Mouse (Mus musculus): ENCODE measurements around the gene Plekhm3.
A peak's percentile ranks its signal among the peaks of the same experiment; 100 is the strongest.

Gene Plekhm3

DNA sequence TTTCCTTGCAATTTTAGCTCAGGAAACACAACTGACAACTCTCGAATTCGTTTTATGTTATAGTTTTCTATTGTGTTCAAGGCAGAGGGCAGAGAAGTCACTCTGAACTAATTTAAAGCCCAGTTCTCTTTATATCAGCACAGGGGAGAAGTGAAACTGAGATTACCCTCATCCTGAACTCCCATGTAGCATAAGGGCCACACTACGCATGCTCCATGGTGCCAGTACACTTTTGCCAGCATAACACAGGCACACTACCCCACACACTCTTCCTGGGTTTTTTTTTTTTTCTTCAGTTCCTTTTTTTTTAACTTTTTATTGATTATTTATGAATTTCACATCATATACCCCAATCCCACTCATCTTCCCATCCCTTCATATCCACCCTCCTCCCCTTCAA, 28.1 kb downstream of the Plekhm3 start:
- DNase-seq (ENCODE audit: low spot score in 2 of 2), result no peak

DNA sequence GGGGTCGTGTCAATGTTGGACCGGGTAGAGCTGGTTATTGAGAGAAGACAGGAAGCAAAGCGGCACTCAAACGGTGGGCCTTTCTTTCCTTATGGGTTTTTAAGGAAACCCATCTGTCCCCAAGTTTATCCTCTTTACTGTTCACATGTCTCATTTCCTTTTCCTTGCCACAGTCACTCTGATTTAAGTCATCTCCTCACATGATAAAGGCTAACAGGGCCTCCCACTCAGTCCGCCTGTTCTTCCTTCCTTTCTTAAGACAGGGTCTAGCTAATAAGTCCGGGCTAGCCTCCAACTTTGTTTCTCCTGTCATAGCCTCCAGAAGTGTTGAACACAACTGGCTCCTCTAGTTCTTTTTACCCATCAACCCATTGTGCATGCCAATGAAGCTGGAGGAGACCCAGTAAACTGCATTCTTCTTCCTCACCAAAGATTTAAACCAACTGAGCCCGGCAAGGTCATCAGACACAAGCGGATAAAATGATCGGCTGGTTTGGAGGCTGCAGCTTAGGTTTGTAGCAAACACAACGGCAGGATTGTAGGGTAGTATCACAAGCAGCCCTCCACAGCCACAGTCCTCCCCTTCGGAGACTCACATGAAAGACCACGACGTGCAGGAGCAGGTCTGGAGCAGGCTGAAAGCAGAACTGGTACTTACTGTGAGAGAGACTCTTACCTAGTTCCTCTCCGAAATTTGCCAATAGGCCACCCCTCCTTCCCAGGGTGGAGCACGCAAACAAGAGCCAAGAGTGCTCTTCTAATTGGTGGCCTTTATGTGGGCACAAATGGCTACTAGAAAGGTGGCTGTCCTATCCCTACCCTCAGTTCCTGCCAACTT, 29.0 kb downstream of the Plekhm3 start:
- no peak for DNase-seq (ENCODE audit: low spot score in 2 of 2)

DNA sequence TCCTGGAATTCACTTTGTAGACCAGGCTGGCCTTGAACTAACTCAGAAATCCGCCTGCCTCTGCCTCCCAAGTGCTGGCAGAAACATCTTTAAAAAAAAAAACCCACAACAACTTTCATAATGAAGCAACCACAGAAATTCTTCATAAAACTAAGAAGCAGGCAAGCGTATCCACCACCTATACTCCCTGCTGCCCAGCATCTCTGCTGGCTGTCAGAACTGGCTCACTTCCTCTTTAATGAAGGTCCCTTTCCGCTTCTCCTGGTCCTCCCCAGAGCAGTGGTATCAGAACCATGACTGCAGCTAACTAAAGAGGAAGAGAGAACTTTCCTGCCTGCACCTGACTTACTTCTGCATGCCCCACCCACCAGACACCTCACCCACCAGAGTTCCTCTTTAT, 31.0 kb downstream of the Plekhm3 start:
- no peak for DNase-seq (ENCODE audit: low spot score in 2 of 2)

DNA sequence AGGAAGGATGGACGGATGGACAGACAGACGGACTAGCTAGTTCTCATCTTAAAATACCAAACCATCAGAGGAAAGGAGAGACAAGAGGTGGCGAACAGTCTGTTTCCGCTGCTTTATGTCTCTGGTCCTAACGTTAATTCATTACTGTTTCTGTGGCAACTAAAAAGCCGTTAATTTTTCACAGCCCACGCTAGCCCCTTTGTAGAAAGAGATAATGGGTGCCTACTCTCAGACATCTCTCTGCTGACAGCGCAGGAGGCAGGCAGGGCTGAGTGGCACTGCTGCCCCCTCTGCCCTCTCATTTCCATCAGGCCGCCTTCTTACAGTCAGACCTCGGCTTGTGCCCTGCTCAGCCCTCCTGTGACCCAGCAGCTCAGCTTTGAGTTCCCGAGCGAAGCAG, 32.3 kb downstream of the Plekhm3 start:
- DNase-seq (ENCODE audit: low spot score in 2 of 2), result no peak

DNA sequence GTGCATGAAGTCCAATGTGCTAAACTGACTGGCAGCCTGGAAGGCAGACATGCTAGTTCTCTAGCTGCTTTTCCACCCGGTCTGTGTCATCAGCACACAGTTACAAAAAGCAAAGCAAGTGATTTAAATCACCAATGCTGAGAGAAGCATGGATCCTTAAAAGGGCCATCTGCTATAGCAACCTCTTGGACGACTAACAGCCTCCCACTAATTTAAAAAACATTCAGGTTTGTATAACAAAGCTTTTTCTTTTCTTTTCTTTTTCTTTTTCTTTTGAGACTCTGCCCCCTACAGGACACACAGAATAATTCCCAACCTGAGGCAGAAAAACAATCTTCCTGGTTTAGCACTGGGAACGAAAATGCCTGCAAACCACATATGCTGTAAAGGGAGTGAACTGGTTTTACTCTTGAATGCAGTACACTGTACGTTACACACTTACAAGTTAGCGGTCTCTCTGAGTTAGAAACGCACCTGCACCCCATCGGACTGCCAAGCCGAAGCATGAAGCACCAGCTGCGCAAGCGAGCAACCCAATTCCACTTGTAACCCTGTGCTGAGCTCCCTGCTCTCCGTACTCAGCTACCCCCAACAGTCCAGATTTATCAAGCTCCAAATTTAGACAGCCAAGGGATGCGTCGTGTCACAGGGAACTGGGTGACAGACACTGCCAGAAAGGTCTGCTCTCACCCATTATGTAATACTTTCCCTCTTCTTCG, 37.7 kb downstream of the Plekhm3 start:
- peak in 1 of 2 experiments; percentile 39 for DNase-seq (ENCODE audit: low spot score in 2 of 2)

DNA sequence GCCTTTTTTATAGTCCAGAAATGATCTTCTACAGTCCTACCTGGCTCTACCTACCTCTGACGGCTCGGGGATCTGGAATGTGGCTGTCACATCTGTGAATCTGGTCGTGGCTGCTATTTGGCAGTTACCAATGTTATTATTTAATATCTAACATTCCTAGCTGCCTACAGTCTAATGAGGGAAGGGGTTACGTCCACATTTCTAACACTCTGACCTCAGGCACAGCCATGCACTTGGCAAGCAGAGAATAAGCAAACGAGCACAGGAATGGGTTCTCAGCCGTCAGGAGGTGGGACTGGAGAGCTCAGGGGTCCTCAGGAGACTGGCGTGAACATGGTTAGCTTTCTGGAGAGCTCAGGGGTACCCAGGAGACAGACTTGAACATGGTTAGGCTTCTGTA, 38.7 kb downstream of the Plekhm3 start:
- DNase-seq (ENCODE audit: low spot score in 2 of 2), result no peak

DNA sequence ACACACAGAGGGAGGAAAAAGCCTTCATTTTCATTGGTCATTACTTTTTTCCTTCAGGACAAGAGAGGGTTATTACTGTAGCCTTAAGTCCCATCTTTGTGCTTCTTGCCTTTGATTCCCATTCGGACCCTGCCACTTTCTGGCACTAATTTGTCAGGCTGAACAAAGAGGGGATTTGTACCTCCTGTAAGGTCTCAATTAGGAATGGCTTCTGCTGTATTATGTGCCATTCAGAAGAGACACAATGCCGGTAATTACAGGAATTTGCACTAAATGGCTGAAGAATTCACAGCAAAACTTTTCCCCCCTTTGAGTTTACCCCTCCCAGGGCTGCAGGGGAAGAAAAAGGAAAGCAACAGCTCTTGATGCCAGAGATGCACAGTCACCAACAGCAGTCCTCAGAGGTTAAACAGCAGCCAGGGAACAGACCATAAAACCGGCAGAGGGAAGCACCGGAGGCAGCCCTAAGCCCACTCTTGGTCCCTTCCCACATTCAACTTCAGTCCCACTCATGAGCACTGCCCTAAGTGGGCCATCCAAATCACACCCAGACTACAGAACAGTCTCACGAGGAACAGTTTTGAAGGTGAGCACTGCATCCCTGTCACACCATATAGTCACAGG, 39.6 kb downstream of the Plekhm3 start:
- no peak for DNase-seq (ENCODE audit: low spot score in 2 of 2)

DNA sequence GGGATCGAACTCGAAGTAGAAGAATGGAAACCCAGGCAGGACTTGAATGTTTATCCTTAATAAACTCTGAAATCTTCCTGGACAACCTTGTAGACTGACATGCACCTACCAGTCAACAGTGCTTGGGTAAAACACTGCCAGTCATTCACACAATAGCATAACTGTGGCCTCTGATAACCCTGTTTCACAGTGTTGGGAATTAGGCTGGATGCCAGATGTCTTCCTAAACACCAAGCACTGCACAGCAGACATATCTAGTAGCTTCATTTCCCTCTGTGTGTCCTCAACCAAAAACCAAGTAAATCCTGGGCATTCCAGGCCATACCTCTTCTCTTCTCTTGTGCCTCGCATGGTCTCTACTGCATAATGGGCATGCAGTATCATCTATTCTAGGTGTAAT, 42.3 kb downstream of the Plekhm3 start:
- no peak for DNase-seq (ENCODE audit: low spot score in 2 of 2)

DNA sequence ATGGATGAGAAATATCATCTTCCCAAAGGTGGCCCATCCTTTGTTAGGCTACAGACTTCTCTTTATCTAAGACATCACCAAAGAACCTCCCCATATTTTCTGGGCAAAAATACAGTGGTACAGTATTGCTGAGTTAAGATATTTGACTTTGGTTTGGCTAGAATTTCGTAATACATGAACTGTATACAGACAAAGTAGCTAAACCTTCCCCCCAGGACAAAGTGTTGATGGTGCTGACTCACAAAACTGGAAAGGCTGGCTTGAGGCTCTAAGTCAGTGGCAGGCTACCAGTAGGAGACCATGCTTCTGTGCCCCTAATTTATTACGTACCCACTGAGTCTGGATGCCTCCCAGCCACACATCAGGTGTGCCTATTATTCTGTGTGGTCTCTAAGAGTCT, 48.9 kb downstream of the Plekhm3 start:
- no peak for DNase-seq (ENCODE audit: low spot score in 2 of 2)

DNA sequence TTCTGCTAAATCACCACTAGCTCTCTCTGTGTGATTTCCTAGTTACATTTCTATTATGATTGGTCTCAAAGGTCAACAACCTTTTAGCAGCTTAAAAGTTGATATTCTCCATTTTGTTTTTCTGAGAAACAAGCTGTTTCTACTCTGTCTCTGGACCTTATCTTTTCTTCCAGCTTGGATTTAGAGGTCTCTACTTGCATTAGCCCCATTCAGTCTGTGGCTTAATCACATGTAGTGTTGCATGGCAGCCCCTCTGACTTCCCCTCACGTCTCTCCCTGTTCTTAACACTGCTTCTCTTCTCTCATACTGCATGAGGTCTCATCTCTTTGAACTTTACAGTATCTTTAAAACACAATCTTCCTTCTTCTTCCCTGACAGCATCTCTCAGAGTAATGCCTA, 50.4 kb downstream of the Plekhm3 start:
- no peak for DNase-seq (ENCODE audit: low spot score in 2 of 2)

DNA sequence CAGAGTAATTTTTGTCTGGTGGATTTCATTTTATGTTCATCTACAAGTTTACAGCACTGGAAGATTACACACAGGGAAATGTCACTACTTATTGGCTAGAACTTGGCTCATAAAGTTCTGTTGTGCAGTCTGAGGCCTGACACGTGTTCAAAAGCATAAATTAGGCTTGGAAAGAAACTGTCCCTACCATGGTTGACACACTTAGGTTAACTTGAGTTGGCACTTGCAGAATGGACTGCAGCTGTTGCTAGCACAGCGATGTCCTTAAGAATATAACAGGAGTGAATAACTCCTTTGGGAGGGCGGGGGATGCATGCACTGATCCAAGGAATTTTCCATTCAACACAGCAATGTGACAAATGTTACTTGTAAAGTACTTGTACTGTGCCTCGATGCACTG, 53.2 kb downstream of the Plekhm3 start:
- no peak for DNase-seq (ENCODE audit: low spot score in 2 of 2)

DNA sequence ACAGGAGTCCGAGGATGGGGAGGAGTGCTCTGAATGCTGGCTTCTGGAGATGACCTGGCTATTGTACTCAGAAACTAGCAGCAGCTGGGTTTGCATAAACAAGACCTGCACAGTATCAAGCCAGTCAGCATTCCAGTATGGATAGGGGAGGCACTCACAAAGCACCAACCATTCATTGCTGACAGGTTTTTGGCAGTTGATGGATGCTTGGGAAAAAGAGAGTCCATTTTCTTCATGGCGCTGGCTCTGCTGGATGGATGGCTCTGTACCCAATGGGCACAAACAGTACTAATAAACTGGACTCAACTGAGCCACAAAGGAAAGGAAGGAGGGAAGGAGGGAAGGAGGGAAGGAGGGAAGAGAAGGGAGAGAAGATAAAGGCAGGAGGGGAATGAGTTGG, 53.8 kb downstream of the Plekhm3 start:
- DNase-seq (ENCODE audit: low spot score in 2 of 2), result no peak

DNA sequence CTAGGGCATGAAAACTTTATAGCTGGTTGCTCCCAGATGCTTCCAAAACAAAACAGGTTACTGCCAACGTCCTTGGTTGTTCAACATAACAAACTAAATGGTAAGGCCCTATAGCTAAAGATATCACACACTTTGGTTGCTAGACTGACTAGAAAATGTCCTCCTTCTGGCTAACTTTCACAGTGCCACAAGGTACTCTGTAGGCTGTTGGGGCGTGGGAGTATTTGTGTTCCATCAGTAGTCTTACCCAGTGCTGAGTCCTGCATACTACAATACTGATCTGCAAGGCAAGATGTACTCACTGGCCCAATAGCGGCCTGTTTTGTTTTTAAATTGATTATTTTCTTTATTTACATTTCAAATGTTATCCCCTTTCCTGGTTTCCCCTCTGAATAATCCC, 56.9 kb downstream of the Plekhm3 start:
- no peak for DNase-seq (ENCODE audit: low spot score in 2 of 2)

DNA sequence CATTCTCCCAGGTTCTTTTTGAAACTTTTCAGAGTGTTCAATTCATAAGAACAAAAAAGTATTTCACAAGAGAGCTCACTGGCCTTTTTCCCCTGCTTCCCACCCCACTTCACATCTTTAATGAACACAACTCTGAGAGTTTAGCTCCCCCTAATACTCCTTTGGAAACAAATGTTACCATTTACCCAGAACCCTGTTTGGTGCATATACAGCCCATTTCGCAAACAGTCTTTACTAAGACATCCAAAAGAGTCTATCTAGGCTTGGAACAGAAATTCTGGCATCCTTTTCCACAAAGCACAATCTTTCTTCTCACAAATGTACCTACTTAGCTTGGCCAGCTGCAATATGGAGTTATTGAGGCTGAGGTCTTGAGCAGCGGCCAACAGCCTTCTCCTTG, 59.1 kb downstream of the Plekhm3 start:
- no peak for DNase-seq (ENCODE audit: low spot score in 2 of 2)

DNA sequence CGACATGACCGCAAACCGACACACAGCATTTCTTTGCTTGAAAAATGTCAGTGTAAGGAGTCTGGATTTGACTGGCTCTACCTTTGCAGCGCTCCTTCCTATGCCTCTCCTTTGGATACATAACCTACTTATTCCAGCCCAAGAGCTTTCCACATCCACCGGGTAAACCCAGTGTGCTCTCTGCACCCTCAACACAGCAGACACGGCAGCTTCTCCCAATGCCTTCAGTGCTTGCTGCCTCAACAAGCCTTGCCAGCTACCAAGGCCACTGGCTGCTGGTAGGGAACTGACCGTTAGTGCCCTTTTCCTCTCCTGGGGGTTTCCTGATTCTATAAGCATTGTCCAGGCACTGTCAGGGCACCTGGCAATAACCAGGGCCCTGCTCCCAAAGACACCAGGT, 62.8 kb downstream of the Plekhm3 start:
- no peak for DNase-seq (ENCODE audit: low spot score in 2 of 2)

DNA sequence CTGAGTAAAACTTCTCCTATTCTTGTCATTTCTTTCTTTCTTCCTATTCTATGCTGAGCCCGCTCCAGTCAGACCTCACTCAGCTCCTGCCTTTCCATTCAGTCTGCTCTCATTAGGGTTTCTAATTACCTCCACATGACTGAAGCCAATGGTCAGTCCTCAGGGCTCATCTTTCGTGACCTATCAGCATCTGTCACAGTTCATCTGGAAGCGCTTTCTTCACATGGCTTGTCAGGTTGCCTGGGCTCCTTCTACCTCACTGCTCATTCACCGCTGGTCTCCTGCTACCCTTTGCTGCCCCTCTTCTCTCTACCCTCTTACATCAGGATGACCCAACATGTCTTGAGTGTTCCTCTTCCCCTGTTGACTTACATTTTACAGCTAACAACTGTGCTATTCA, 65.3 kb downstream of the Plekhm3 start:
- no peak for DNase-seq (ENCODE audit: low spot score in 2 of 2)

DNA sequence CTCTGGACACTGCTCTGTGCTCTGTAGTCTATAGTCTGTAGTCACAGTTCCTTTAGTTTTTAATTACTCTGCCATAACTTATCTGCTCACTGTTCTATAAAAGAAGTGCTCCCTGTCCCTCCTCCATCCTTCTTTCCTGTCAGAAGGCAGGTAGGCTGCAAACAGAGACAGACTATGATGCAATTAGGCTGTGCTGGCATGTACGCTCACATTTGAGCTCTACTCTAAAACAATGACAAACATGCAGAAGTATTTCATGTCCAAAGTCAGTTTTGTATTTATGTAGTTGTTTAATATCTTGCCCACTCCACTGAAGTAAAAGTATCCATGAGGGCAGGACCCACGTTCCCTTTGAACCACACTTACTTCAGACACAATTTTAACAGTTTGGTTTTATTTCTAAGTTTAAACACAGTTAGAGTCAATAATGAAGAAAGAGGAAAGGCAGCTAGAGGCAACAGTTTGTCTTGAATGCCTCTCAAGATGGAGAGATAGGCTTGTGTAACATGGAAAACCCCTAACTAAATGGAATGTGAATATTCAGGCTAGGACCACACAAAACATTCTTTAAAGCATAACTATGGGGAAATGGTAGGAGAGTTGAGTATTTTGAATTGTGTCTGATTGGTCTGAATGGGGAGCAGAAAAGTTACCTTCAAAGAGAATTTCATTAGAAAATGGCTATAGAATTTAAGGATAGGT, 69.0 kb downstream of the Plekhm3 start:
- DNase-seq (ENCODE audit: low spot score in 2 of 2), result no peak

DNA sequence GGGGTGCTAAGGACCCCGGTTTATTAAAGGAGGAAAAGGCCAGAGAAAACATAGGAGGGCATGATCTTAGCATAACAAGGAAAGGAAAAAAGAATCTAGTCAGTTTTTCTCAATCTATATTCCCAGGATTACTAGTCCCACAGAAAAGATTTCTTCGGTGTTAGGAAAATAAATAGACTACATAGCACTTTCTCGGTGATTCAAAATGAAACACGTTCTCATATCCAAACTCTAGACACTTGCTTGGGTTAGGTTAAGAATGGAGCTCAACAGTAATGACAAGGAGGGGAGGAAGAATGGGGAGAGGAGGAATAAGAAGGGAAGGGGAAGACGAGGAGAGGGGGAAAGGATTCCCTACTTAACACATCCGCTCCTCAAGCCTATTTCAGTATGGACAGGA, 69.9 kb downstream of the Plekhm3 start:
- DNase-seq (ENCODE audit: low spot score in 2 of 2), result no peak

DNA sequence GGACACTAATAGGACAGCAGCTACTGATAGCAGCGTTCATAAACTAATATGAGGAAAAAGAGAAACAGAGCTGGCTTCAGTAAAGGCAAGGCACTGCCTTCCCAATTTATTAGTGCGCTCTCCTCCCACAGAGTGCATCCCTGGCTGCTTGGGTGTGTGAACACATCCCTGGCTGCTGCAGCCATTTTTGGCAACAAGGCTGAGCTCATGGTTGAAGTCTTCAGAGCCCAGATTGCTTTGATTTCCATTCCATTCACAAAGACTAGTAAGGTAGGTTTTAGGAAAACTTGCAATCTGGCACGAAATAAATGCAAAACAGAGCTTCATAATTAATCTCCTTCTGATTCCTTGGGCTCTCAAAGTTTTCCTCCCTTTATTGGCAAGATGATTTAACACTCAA, 71.3 kb downstream of the Plekhm3 start:
- DNase-seq (ENCODE audit: low spot score in 2 of 2), result no peak

DNA sequence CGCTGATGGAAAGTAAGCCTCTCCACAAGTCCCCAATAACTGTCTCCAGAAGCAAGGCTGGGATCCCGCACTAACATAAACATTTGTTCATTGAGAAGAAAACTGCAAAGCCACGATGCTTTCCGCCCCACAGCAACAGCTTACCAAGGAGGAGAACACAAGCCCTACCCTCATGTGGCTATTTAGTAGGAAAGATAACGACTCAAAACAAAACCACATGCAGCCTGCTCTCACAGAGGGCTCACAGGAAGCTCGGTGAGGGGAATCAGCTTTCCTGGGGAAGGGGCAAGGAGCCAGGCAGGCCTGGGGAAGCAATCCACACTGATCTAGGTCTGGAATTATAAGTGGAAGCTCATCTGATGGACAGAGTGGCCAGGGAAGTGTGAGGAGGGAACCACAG, 72.6 kb downstream of the Plekhm3 start:
- no peak for DNase-seq (ENCODE audit: low spot score in 2 of 2)

DNA sequence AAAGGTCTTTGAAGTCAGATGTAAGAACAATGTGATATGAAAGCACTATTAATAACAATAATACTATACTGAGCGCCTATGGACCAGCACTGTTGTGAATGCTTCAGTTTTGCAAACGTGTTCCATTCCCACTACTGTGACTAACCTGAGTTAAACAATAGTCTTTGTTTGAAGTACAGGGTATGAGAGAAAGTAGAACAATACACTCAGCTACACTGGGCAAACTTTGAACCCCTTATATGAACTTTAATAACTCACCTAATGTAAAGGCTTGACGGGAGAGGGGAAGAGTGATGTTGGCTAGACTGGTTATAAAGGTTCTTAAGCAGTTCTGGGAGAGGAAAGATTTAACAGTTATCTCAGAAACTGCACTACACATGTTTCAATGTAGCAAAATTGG, 76.0 kb downstream of the Plekhm3 start:
- no peak for DNase-seq (ENCODE audit: low spot score in 2 of 2)

DNA sequence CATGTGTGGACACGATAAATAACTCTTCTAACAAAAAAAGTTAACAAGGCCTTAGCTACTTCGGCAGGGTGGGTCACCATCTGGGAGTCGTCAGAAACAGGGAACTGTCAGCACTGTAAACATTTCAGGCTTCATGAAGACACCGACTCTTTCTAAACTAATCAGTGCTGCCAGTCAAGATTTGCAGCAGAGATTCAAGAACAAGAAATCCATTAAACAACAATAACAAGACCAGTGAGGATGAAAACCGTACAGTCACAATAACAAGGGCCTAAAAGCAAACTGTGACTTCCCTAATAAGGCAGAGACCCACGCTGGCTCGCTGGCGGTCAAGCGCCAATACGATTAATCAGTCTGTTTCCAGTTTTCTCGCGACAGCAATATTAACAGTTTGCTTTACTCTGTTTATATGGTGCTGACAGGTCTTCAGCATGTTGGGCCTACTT, 77.8 kb downstream of the Plekhm3 start:
- DNase-seq (ENCODE audit: low spot score in 2 of 2), result no peak

Data from frontal cortex, postnatal 25 days (tissue).